Mouse (Mus musculus) limb, embryonic 12.5 days (tissue): ENCODE measurements around the gene Fxyd2. TPM values are rescaled to one million over a fixed set of nuclear protein-coding genes. Genes with fewer than 3 reads are reported as not detected.

Experiments
- ATAC-seq: fragments of 200-750 bp; cut with Nextera tagmentation; 2 replicates; pipeline ENCODE4 v1.8.0; 2017; ENCODE audit warnings: low read depth, moderate TSS enrichment; ENCODE audit not compliant: insufficient number of reproducible peaks, insufficient read depth, low FRiP score, low TSS enrichment
- H3K27ac ChIP-seq: fragments of 300-500 bp; sonication (generic); 2 replicates; pipeline ENCODE4 v1.5.1; 2016; ENCODE audit warnings: mild to moderate bottlenecking, moderate library complexity
- H3K27me3 ChIP-seq: fragments of 300-500 bp; sonication (generic); 2 replicates; pipeline ENCODE4 v1.6.1; 2016; ENCODE audit warnings: mild to moderate bottlenecking, moderate library complexity
- H3K36me3 ChIP-seq: fragments of 300-500 bp; sonication (generic); 2 replicates; pipeline ENCODE4 v1.6.1; 2016; ENCODE audit warnings: mild to moderate bottlenecking, moderate library complexity
- H3K4me1 ChIP-seq: fragments of 300-500 bp; sonication (generic); replicated peaks from 2 replicates; pipeline ENCODE4 v1.6.1; 2016
- H3K4me2 ChIP-seq: fragments of 300-500 bp; sonication (generic); 2 replicates; pipeline ENCODE4 v1.6.1; 2016; ENCODE audit warnings: mild to moderate bottlenecking, moderate library complexity
- H3K4me3 ChIP-seq: fragments of 300-500 bp; sonication (generic); replicated peaks from 2 replicates; pipeline ENCODE4 v1.5.1; 2016; ENCODE audit warnings: mild to moderate bottlenecking
- H3K9ac ChIP-seq: fragments of 300-500 bp; sonication (generic); replicated peaks from 2 replicates; pipeline ENCODE4 v1.6.1; 2016; ENCODE audit warnings: mild to moderate bottlenecking, moderate library complexity
- H3K9me3 ChIP-seq: fragments of 300-500 bp; sonication (generic); 2 replicates; pipeline ENCODE4 v1.6.1; 2016; ENCODE audit warnings: mild to moderate bottlenecking, moderate library complexity
- WGBS: fragments of 180-500 bp; shearing (Covaris S2); methylation state at CpG from one replicate; pipeline ENCODE4 v1.1.7; 2016; 5-methylcytosine and 5-hydroxymethylcytosine counted together
- polyA plus RNA-seq: library from polyadenylated mRNA; unstranded; fragments of >200 nt; fragmentation: Nextera tagmentation; extraction: Ambion mirVana; gene quantifications from 2 replicates; pipeline ENCODE4 v1.2.1, GENCODE M21; 2016

Fxyd2 gene
- polyA plus RNA-seq, 1 experiment from 2014 or later: 1.9 TPM

- Histone ChIP-seq H3K27me3 (no peaks in the 10 kb centered on the region), H3K4me1 (peaks cover 37% of the 10 kb centered on the region), H3K4me2 (no peak overlapping the region), H3K36me3 (peaks cover 12% of the 10 kb centered on the region), H3K27ac (no peak overlapping the region), H3K9ac (no peak overlapping the region), H3K4me3 (no peak overlapping the region), H3K9me3 (no peaks in the 10 kb centered on the region)
- ATAC-seq: no peak
- WGBS: 53% methylated on average over 3 of the region's 3 CpGs
Measured at GRCm38 (mm10) chr9:45373896-45374295, 25.6 kb upstream of the Fxyd2 start.

GRCm38 (mm10) chr9:45374988-45375502 is 24.4 kb upstream of the Fxyd2 start:
- peaks cover 12% of the 10 kb centered on the region for H3K36me3 ChIP-seq
- no peak overlapping the region for H3K27ac ChIP-seq
- H3K4me3 ChIP-seq: no peak overlapping the region
- no peaks in the 10 kb centered on the region for H3K27me3 ChIP-seq
- WGBS: 78% methylated on average over 6 of the region's 6 CpGs
- no peak overlapping the region for H3K4me2 ChIP-seq
- H3K4me1 ChIP-seq: peaks cover 31% of the 10 kb centered on the region
- H3K9me3 ChIP-seq: no peaks in the 10 kb centered on the region
- no peak for ATAC-seq
- H3K9ac ChIP-seq: no peak overlapping the region

GRCm38 (mm10) chr9:45376427-45376826 is 23.0 kb upstream of the Fxyd2 start:
- H3K27me3 ChIP-seq: no peaks in the 10 kb centered on the region
- 80% methylated on average over 4 of the region's 4 CpGs for WGBS
- peaks cover 17% of the 10 kb centered on the region for H3K36me3 ChIP-seq
- H3K4me2 ChIP-seq: no peak overlapping the region
- peaks cover 28% of the 10 kb centered on the region for H3K4me1 ChIP-seq
- ATAC-seq: no peak
- no peak overlapping the region for H3K4me3 ChIP-seq
- H3K27ac ChIP-seq: no peak overlapping the region
- H3K9me3 ChIP-seq: no peaks in the 10 kb centered on the region
- H3K9ac ChIP-seq: no peak overlapping the region

GRCm38 (mm10) chr9:45376883-45377282 is 22.6 kb upstream of the Fxyd2 start:
- Histone ChIP-seq H3K27me3 (no peaks in the 10 kb centered on the region), H3K4me2 (no peak overlapping the region), H3K4me1 (peaks cover 23% of the 10 kb centered on the region), H3K9ac (no peak overlapping the region), H3K36me3 (peaks cover 17% of the 10 kb centered on the region), H3K4me3 (no peak overlapping the region), H3K9me3 (no peaks in the 10 kb centered on the region), H3K27ac (no peak overlapping the region)
- 86% methylated on average over 2 of the region's 2 CpGs for WGBS
- ATAC-seq: no peak

GRCm38 (mm10) chr9:45380411-45381251 is 18.8 kb upstream of the Fxyd2 start:
- H3K36me3 ChIP-seq: peaks cover 14% of the 10 kb centered on the region
- no peak overlapping the region for H3K4me3 ChIP-seq
- ATAC-seq: no peak
- H3K9ac ChIP-seq: no peak overlapping the region
- peaks cover 3% of the 10 kb centered on the region; the same call in 1 of the 2 replicates for H3K4me1 ChIP-seq
- H3K9me3 ChIP-seq: no peaks in the 10 kb centered on the region
- no peaks in the 10 kb centered on the region for H3K27me3 ChIP-seq
- 69% methylated on average over 10 of the region's 10 CpGs for WGBS
- H3K4me2 ChIP-seq: no peak overlapping the region
- no peak overlapping the region for H3K27ac ChIP-seq

- WGBS: 86% methylated on average over 5 of the region's 5 CpGs
- no peak for ATAC-seq
- Histone ChIP-seq H3K9ac (no peak overlapping the region), H3K36me3 (peaks cover 8% of the 10 kb centered on the region; the same call in 1 of the 2 replicates), H3K9me3 (no peaks in the 10 kb centered on the region), H3K4me3 (no peak overlapping the region), H3K4me2 (no peak overlapping the region), H3K4me1 (peaks cover 3% of the 10 kb centered on the region; the same call in 1 of the 2 replicates), H3K27me3 (no peaks in the 10 kb centered on the region), H3K27ac (no peak overlapping the region)
Measured at GRCm38 (mm10) chr9:45382336-45382735, 17.1 kb upstream of the Fxyd2 start.

- H3K4me1 ChIP-seq: peaks cover 3% of the 10 kb centered on the region; the same call in 1 of the 2 replicates
- no peak overlapping the region for H3K9ac ChIP-seq
- no peak overlapping the region for H3K4me3 ChIP-seq
- no peaks in the 10 kb centered on the region for H3K9me3 ChIP-seq
- H3K4me2 ChIP-seq: no peak overlapping the region
- H3K27ac ChIP-seq: no peak overlapping the region
- peaks cover 8% of the 10 kb centered on the region; the same call in 1 of the 2 replicates for H3K36me3 ChIP-seq
- no peak for ATAC-seq
- WGBS: 81% methylated on average over 5 of the region's 5 CpGs
- no peaks in the 10 kb centered on the region for H3K27me3 ChIP-seq
Measured at GRCm38 (mm10) chr9:45382834-45383233, 16.6 kb upstream of the Fxyd2 start.

- Histone ChIP-seq H3K27me3 (no peaks in the 10 kb centered on the region), H3K36me3 (peaks cover 8% of the 10 kb centered on the region; the same call in 1 of the 2 replicates), H3K9me3 (no peaks in the 10 kb centered on the region), H3K9ac (no peak overlapping the region), H3K27ac (no peak overlapping the region), H3K4me3 (no peak overlapping the region), H3K4me1 (peaks cover 3% of the 10 kb centered on the region; the same call in 1 of the 2 replicates), H3K4me2 (no peak overlapping the region)
- no peak for ATAC-seq
- WGBS: 94% methylated on average over 6 of the region's 6 CpGs
Measured at GRCm38 (mm10) chr9:45383883-45384282, 15.6 kb upstream of the Fxyd2 start.

- peaks cover 9% of the 10 kb centered on the region for H3K36me3 ChIP-seq
- no peak overlapping the region for H3K9ac ChIP-seq
- H3K4me1 ChIP-seq: no peaks in the 10 kb centered on the region
- H3K27me3 ChIP-seq: no peaks in the 10 kb centered on the region
- H3K4me2 ChIP-seq: no peak overlapping the region
- H3K9me3 ChIP-seq: no peaks in the 10 kb centered on the region
- ATAC-seq: no peak
- WGBS: 90% methylated on average over 5 of the region's 5 CpGs
- H3K4me3 ChIP-seq: no peak overlapping the region
- no peak overlapping the region for H3K27ac ChIP-seq
Measured at GRCm38 (mm10) chr9:45386698-45387097, 12.8 kb upstream of the Fxyd2 start.

GRCm38 (mm10) chr9:45388385-45388994 is 11.0 kb upstream of the Fxyd2 start:
- peak; percentile 66; the same call in 1 of the 2 replicates for ATAC-seq
- whole genome bisulfite sequencing: 46% methylated on average over 12 of the region's 12 CpGs
- no peak overlapping the region for H3K4me3 ChIP-seq
- no peaks in the 10 kb centered on the region for H3K4me1 ChIP-seq
- no peaks in the 10 kb centered on the region for H3K27me3 ChIP-seq
- H3K36me3 ChIP-seq: peaks cover 27% of the 10 kb centered on the region
- H3K9ac ChIP-seq: no peak overlapping the region
- no peak overlapping the region for H3K27ac ChIP-seq
- no peaks in the 10 kb centered on the region for H3K9me3 ChIP-seq
- H3K4me2 ChIP-seq: no peak overlapping the region

GRCm38 (mm10) chr9:45389596-45389995 is 9.9 kb upstream of the Fxyd2 start:
- no peak overlapping the region for H3K4me3 ChIP-seq
- 83% methylated on average over 8 of the region's 8 CpGs for WGBS
- no peaks in the 10 kb centered on the region for H3K4me1 ChIP-seq

More at GRCm38 (mm10) chr9:45389596-45389995, 9.9 kb upstream of the Fxyd2 start:
- Histone ChIP-seq H3K36me3 (peaks cover 33% of the 10 kb centered on the region), H3K9ac (no peak overlapping the region), H3K27me3 (no peaks in the 10 kb centered on the region), H3K27ac (no peak overlapping the region), H3K4me2 (no peak overlapping the region), H3K9me3 (no peaks in the 10 kb centered on the region)
- no peak for ATAC-seq
